Comparison of ENCODE assay signal across 13 mouse cellular contexts in genomic region chr11:45921026-45921425, GRCm38 (mm10). TPM values are rescaled to one million over a fixed set of nuclear protein-coding genes. Genes with fewer than 3 reads are reported as not detected.
DNase-seq lines count a peak whose midpoint lies in the region; ATAC-seq and TF ChIP-seq lines count a peak whose summit lies in the region.
"Had no signal": no experiment of that assay in that cellular context is flagged by ENCODE, and none has a peak within 500 bp of the region (broad histone marks: within the 10 kb centered on the region; RNA-seq: fewer than 3 reads in every experiment).

No protein-coding gene starts in this region.

- no peak for TF ChIP-seq CTCF in intestine, postnatal 0 days (IDR thresholded peaks at IDR 0.05; ENCODE audit: low read depth)

- 0 out of 2 replicates have a peak overlapping the region, but pooled peaks have one; percentile 22 for H3K9ac ChIP-seq in intestine, embryonic 14.5 days (ENCODE audit: low read length)
- H3K9ac ChIP-seq in intestine, postnatal 0 days (ENCODE audit: low read depth, low read length): no peak overlapping the region
- no peak overlapping the region for H3K9ac ChIP-seq in embryonic facial prominence, embryonic 12.5 days
- H3K9ac ChIP-seq in hindbrain, embryonic 14.5 days: 0 out of 2 replicates have a peak overlapping the region, but pooled peaks have one; percentile 18
- H3K9ac ChIP-seq in midbrain, embryonic 12.5 days (replicated peaks): no peak overlapping the region

- H3K4me3 ChIP-seq in intestine, embryonic 14.5 days (ENCODE audit: low read depth, low read length): 0 out of 2 replicates have a peak overlapping the region, but pooled peaks have one; percentile 4
- no peak overlapping the region for H3K4me3 ChIP-seq in intestine, postnatal 0 days (ENCODE audit: low read depth, low read length)
- no peak overlapping the region for H3K4me3 ChIP-seq in embryonic facial prominence, embryonic 12.5 days
- no peak overlapping the region for H3K4me3 ChIP-seq in hindbrain, embryonic 14.5 days (replicated peaks; ENCODE audit: low read length)
- H3K4me3 ChIP-seq in midbrain, embryonic 12.5 days: no peak overlapping the region
- H3K4me3 ChIP-seq: left cerebral cortex, adult 2 months had no signal

- no peaks in the 10 kb centered on the region for H3K36me3 ChIP-seq in intestine, embryonic 14.5 days (ENCODE audit: control insufficient read depth, insufficient read depth, low read length)
- no peaks in the 10 kb centered on the region for H3K36me3 ChIP-seq in intestine, postnatal 0 days (ENCODE audit: control insufficient read depth, insufficient read depth)
- no peaks in the 10 kb centered on the region for H3K36me3 ChIP-seq in embryonic facial prominence, embryonic 12.5 days
- H3K36me3 ChIP-seq in hindbrain, embryonic 14.5 days (replicated peaks; ENCODE audit: control insufficient read depth, insufficient read depth): no peaks in the 10 kb centered on the region
- no peaks in the 10 kb centered on the region for H3K36me3 ChIP-seq in midbrain, embryonic 12.5 days

- no peaks in the 10 kb centered on the region for H3K27me3 ChIP-seq in intestine, embryonic 14.5 days (replicated peaks; ENCODE audit: control insufficient read depth, insufficient read depth, low read length)
- H3K27me3 ChIP-seq in intestine, postnatal 0 days (replicated peaks; ENCODE audit: control insufficient read depth, insufficient read depth, low read length): no peaks in the 10 kb centered on the region
- H3K27me3 ChIP-seq in embryonic facial prominence, embryonic 12.5 days: no peaks in the 10 kb centered on the region
- no peaks in the 10 kb centered on the region for H3K27me3 ChIP-seq in hindbrain, embryonic 14.5 days (ENCODE audit: control insufficient read depth, insufficient read depth, low read length)
- H3K27me3 ChIP-seq in midbrain, embryonic 12.5 days: no peaks in the 10 kb centered on the region

- DNase-seq in intestine, embryonic 14.5 days (ENCODE audit: low spot score): no peak
- no peak for DNase-seq in hindbrain, embryonic 14.5 days (ENCODE audit: low spot score)
- no peak for DNase-seq in lung, postnatal 10 days
- no peak for DNase-seq in gastrocnemius, postnatal 14 days
- no peak for DNase-seq in urinary bladder, postnatal 10 days (ENCODE audit: low spot score)
- DNase-seq: kidney, adult 11 months; spleen, adult 18-20 months; thymus, postnatal 14 days had no signal

- H3K4me2 ChIP-seq in intestine, embryonic 14.5 days (ENCODE audit: low read length): peak overlapping the region; percentile 36
- H3K4me2 ChIP-seq in intestine, postnatal 0 days (replicated peaks; ENCODE audit: low read depth): no peak overlapping the region
- peak overlapping the region; percentile 20; the same call in 1 of the 2 replicates for H3K4me2 ChIP-seq in embryonic facial prominence, embryonic 12.5 days (replicated peaks)
- H3K4me2 ChIP-seq in hindbrain, embryonic 14.5 days (replicated peaks): peak overlapping the region; percentile 28; the same call in 1 of the 2 replicates
- H3K4me2 ChIP-seq in midbrain, embryonic 12.5 days (replicated peaks): peak overlapping the region; percentile 40

- no peak overlapping the region for H3K27ac ChIP-seq in intestine, embryonic 14.5 days (ENCODE audit: low read depth)
- no peak overlapping the region for H3K27ac ChIP-seq in intestine, postnatal 0 days (ENCODE audit: low read depth, low read length)
- H3K27ac ChIP-seq in embryonic facial prominence, embryonic 12.5 days: no peak overlapping the region
- H3K27ac ChIP-seq in hindbrain, embryonic 14.5 days: peak overlapping the region; percentile 77
- peak overlapping the region; percentile 77 for H3K27ac ChIP-seq in midbrain, embryonic 12.5 days (replicated peaks)
- H3K27ac ChIP-seq: left cerebral cortex, adult 2 months had no signal

- H3K9me3 ChIP-seq in intestine, embryonic 14.5 days (ENCODE audit: control insufficient read depth, low read length): no peaks in the 10 kb centered on the region
- H3K9me3 ChIP-seq in intestine, postnatal 0 days (ENCODE audit: control insufficient read depth): no peaks in the 10 kb centered on the region
- H3K9me3 ChIP-seq in embryonic facial prominence, embryonic 12.5 days: no peaks in the 10 kb centered on the region
- no peaks in the 10 kb centered on the region for H3K9me3 ChIP-seq in hindbrain, embryonic 14.5 days (ENCODE audit: control insufficient read depth, low read length)
- no peaks in the 10 kb centered on the region for H3K9me3 ChIP-seq in midbrain, embryonic 12.5 days

- H3K4me1 ChIP-seq in intestine, embryonic 14.5 days (replicated peaks; ENCODE audit: control insufficient read depth, insufficient read depth, low read length): 0 out of 2 replicates have a peak, but pooled peaks cover 6% of the 10 kb centered on the region
- no peaks in the 10 kb centered on the region for H3K4me1 ChIP-seq in intestine, postnatal 0 days (replicated peaks; ENCODE audit: control insufficient read depth, insufficient read depth, low read length)
- peaks cover 10% of the 10 kb centered on the region; the same call in 1 of the 2 replicates for H3K4me1 ChIP-seq in embryonic facial prominence, embryonic 12.5 days
- H3K4me1 ChIP-seq in hindbrain, embryonic 14.5 days (replicated peaks; ENCODE audit: control insufficient read depth, insufficient read depth, low read length): peaks cover 14% of the 10 kb centered on the region
- peaks cover 6% of the 10 kb centered on the region for H3K4me1 ChIP-seq in midbrain, embryonic 12.5 days

- intact Hi-C loops in gastrocnemius, postnatal 14 days (cut with DNase I; ENCODE audit: low total_unique reads): no loop called here

- 48% methylated on average over 8 of the region's 8 CpGs for WGBS in intestine, embryonic 14.5 days
- 43% methylated on average over 8 of the region's 8 CpGs for WGBS in intestine, postnatal 0 days
- WGBS in embryonic facial prominence, embryonic 12.5 days: 55% methylated on average over 8 of the region's 8 CpGs
- WGBS in hindbrain, embryonic 14.5 days: 41% methylated on average over 8 of the region's 8 CpGs
- WGBS in midbrain, embryonic 12.5 days: 37% methylated on average over 8 of the region's 8 CpGs

- no peak for ATAC-seq in intestine, embryonic 14.5 days (replicated peaks; ENCODE audit: low FRiP score, low TSS enrichment, low read depth)
- ATAC-seq in intestine, postnatal 0 days: no peak
- ATAC-seq in embryonic facial prominence, embryonic 12.5 days (ENCODE audit: insufficient number of reproducible peaks, insufficient read depth, low FRiP score, low TSS enrichment): no peak
- no peak for ATAC-seq in hindbrain, embryonic 14.5 days (ENCODE audit: low FRiP score)
- no peak for ATAC-seq in midbrain, embryonic 12.5 days (ENCODE audit: low FRiP score, low read depth)

RNA-seq across cellular contexts. Expression of gene Lsm11, which starts 23.7 kb away (rescaled TPM):
- polyA plus RNA-seq in intestine, embryonic 14.5 days (2014; fragmentation: Nextera tagmentation; extraction: Ambion mirVana): 9.2 and 9.4 TPM in 2 replicates
- polyA plus RNA-seq in intestine, postnatal 0 days (2015; fragmentation: Nextera tagmentation; extraction: Ambion mirVana): 3.1 and 3.4 TPM in 2 replicates
- 9.3 and 11.0 TPM in 2 replicates for polyA plus RNA-seq in embryonic facial prominence, embryonic 12.5 days (2016; fragmentation: Nextera tagmentation; extraction: Ambion mirVana)
- 30.5 and 36.2 TPM in 2 replicates for polyA plus RNA-seq in hindbrain, embryonic 14.5 days (2014; fragmentation: Nextera tagmentation; extraction: Ambion mirVana)
- 13.9 and 16.4 TPM in 2 replicates for polyA plus RNA-seq in midbrain, embryonic 12.5 days (2016; fragmentation: Nextera tagmentation; extraction: Ambion mirVana)
- total RNA-seq in gastrocnemius, postnatal 14 days (2021): 1 to 10 TPM; 3.0 to 3.1 TPM

RNA-seq across cellular contexts. Expression of gene Thg1l, which starts 34.3 kb away (rescaled TPM):
- 12.2 and 14.8 TPM in 2 replicates for polyA plus RNA-seq in intestine, embryonic 14.5 days (2014; fragmentation: Nextera tagmentation; extraction: Ambion mirVana)
- polyA plus RNA-seq in intestine, postnatal 0 days (2015; fragmentation: Nextera tagmentation; extraction: Ambion mirVana): 5.6 and 6.0 TPM in 2 replicates
- 12.8 and 13.5 TPM in 2 replicates for polyA plus RNA-seq in embryonic facial prominence, embryonic 12.5 days (2016; fragmentation: Nextera tagmentation; extraction: Ambion mirVana)
- 8.7 and 9.4 TPM in 2 replicates for polyA plus RNA-seq in hindbrain, embryonic 14.5 days (2014; fragmentation: Nextera tagmentation; extraction: Ambion mirVana)
- polyA plus RNA-seq in midbrain, embryonic 12.5 days (2016; fragmentation: Nextera tagmentation; extraction: Ambion mirVana): 12.6 and 14.3 TPM in 2 replicates
- total RNA-seq in gastrocnemius, postnatal 14 days (2021): 1 to 10 TPM; 5.4 to 5.7 TPM

RNA-seq across cellular contexts. Expression of gene Sox30, which starts 59.1 kb away (rescaled TPM):
- polyA plus RNA-seq in intestine, embryonic 14.5 days (2014; fragmentation: Nextera tagmentation; extraction: Ambion mirVana): 0.09 and 0.24 TPM in 2 replicates
- polyA plus RNA-seq in intestine, postnatal 0 days (2015; fragmentation: Nextera tagmentation; extraction: Ambion mirVana): 0.05 and 0.16 TPM in 2 replicates
- 0.33 and 0.43 TPM in 2 replicates for polyA plus RNA-seq in embryonic facial prominence, embryonic 12.5 days (2016; fragmentation: Nextera tagmentation; extraction: Ambion mirVana)
- polyA plus RNA-seq in hindbrain, embryonic 14.5 days (2014; fragmentation: Nextera tagmentation; extraction: Ambion mirVana): 0.08 and 0.09 TPM in 2 replicates
- 0.24 and 0.37 TPM in 2 replicates for polyA plus RNA-seq in midbrain, embryonic 12.5 days (2016; fragmentation: Nextera tagmentation; extraction: Ambion mirVana)
- under 1 TPM in 1 of 2 experiments, not detected in 1; 0.06 TPM for total RNA-seq in gastrocnemius, postnatal 14 days (2021)
- total RNA-seq: gastrocnemius, adult 18-20 months had no signal

Comparison
In these comparisons a context has a peak if more than half of its experiments do, and no peak if none do; other contexts are left out.
1. H3K9ac ChIP-seq: peak in intestine, embryonic 14.5 days (single experiment) and hindbrain, embryonic 14.5 days (single experiment); none in intestine, postnatal 0 days (single experiment), embryonic facial prominence, embryonic 12.5 days (single experiment) and midbrain, embryonic 12.5 days (single experiment).
2. H3K27ac ChIP-seq: peak in hindbrain, embryonic 14.5 days (single experiment) and midbrain, embryonic 12.5 days (single experiment); none in intestine, embryonic 14.5 days (single experiment), intestine, postnatal 0 days (single experiment) and embryonic facial prominence, embryonic 12.5 days (single experiment).